14 mouse cellular contexts compared by ENCODE assay signal in genomic region chr9:86701844-86702243, GRCm38 (mm10). TPM values are rescaled to one million over a fixed set of nuclear protein-coding genes. Genes with fewer than 3 reads are reported as not detected.
DNase-seq lines count a peak whose midpoint lies in the region; ATAC-seq and TF ChIP-seq lines count a peak whose summit lies in the region.
"Had no signal": no experiment of that assay in that cellular context is flagged by ENCODE, and none has a peak within 500 bp of the region (broad histone marks: within the 10 kb centered on the region; RNA-seq: fewer than 3 reads in every experiment).

No protein-coding gene starts in this region.

- TF ChIP-seq CTCF in heart, adult 2 months (IDR thresholded peaks at IDR 0.05), result no peak

- H3K79me2 ChIP-seq in heart, adult 2 months (replicated peaks; ENCODE audit: control insufficient read depth, insufficient read depth, low read length), result no peaks in the 10 kb centered on the region

- no peak for TF ChIP-seq EP300 in heart, adult 2 months (IDR thresholded peaks at IDR 0.05; ENCODE audit: insufficient read depth, low read depth, low read length)

- no peak overlapping the region for H3K9ac ChIP-seq in heart, embryonic 16.5 days (ENCODE audit: low read length)
- H3K9ac ChIP-seq in heart, adult 2 months (ENCODE audit: low read depth, low read length), result no peak overlapping the region
- H3K9ac ChIP-seq in intestine, embryonic 16.5 days (ENCODE audit: low read depth, low read length), result no peak overlapping the region
- H3K9ac ChIP-seq in forebrain, embryonic 16.5 days (replicated peaks; ENCODE audit: low read depth, low read length), result no peak overlapping the region
- H3K9ac ChIP-seq: forebrain, embryonic 15.5 days; midbrain, embryonic 12.5 days had no signal

- 0 out of 2 replicates have a peak, but pooled peaks have one; percentile 45 for ATAC-seq in heart, embryonic 16.5 days (replicated peaks; ENCODE audit: extremely low read depth, insufficient read depth, low FRiP score)
- ATAC-seq in intestine, embryonic 16.5 days, result peak; percentile 61
- ATAC-seq in forebrain, embryonic 16.5 days, result no peak
- ATAC-seq: forebrain, embryonic 15.5 days had no signal

- no peaks in the 10 kb centered on the region for H3K36me3 ChIP-seq in heart, embryonic 16.5 days (ENCODE audit: control insufficient read depth, insufficient read depth)
- no peaks in the 10 kb centered on the region for H3K36me3 ChIP-seq in heart, adult 2 months (ENCODE audit: control insufficient read depth, insufficient read depth, low read length)
- H3K36me3 ChIP-seq in intestine, embryonic 16.5 days (ENCODE audit: control insufficient read depth, insufficient read depth, low read length), result no peaks in the 10 kb centered on the region
- no peaks in the 10 kb centered on the region for H3K36me3 ChIP-seq in forebrain, embryonic 16.5 days (ENCODE audit: control insufficient read depth, insufficient read depth)
- H3K36me3 ChIP-seq in midbrain, embryonic 10.5 days, result no peaks in the 10 kb centered on the region
- H3K36me3 ChIP-seq: forebrain, embryonic 15.5 days; midbrain, embryonic 12.5 days had no signal

- no peak for TF ChIP-seq POLR2A in heart, adult 2 months (IDR thresholded peaks at IDR 0.05; ENCODE audit: insufficient read depth, low read depth, low read length)

- no peaks in the 10 kb centered on the region for H3K27me3 ChIP-seq in heart, embryonic 16.5 days (ENCODE audit: control insufficient read depth, insufficient read depth, low read length)
- no peaks in the 10 kb centered on the region for H3K27me3 ChIP-seq in heart, adult 2 months (ENCODE audit: control insufficient read depth, insufficient read depth, low read length)
- H3K27me3 ChIP-seq in intestine, embryonic 16.5 days (replicated peaks; ENCODE audit: control insufficient read depth, insufficient read depth, low read length), result no peaks in the 10 kb centered on the region
- no peaks in the 10 kb centered on the region for H3K27me3 ChIP-seq in forebrain, embryonic 16.5 days (replicated peaks; ENCODE audit: control insufficient read depth, insufficient read depth, low read length)
- peaks cover 5% of the 10 kb centered on the region for H3K27me3 ChIP-seq in midbrain, embryonic 10.5 days (ENCODE audit: low read depth, poor library complexity, severe bottlenecking)
- H3K27me3 ChIP-seq: CH12.LX; forebrain, embryonic 15.5 days; midbrain, embryonic 12.5 days had no signal

- no peak overlapping the region for H3K4me3 ChIP-seq in heart, embryonic 16.5 days (ENCODE audit: low read length)
- H3K4me3 ChIP-seq in heart, adult 2 months, result no peak overlapping the region
- no peak overlapping the region for H3K4me3 ChIP-seq in intestine, embryonic 16.5 days (ENCODE audit: low read length)
- no peak overlapping the region for H3K4me3 ChIP-seq in forebrain, embryonic 16.5 days (replicated peaks; ENCODE audit: low read length)
- no peak overlapping the region for H3K4me3 ChIP-seq in midbrain, embryonic 10.5 days
- H3K4me3 ChIP-seq: forebrain, embryonic 15.5 days; midbrain, embryonic 12.5 days had no signal

- 10% methylated on average over 2 of the region's 2 CpGs for WGBS in heart, embryonic 16.5 days
- 22% methylated on average over 2 of the region's 2 CpGs for WGBS in heart, adult 2 months
- 12% methylated on average over 2 of the region's 2 CpGs for WGBS in intestine, embryonic 16.5 days
- 19% methylated on average over 2 of the region's 2 CpGs for WGBS in forebrain, embryonic 16.5 days
- WGBS in midbrain, embryonic 10.5 days, result 26% methylated on average over 2 of the region's 2 CpGs

- intact Hi-C loops in heart, adult 2 months (cut with DNase I), result no loop called here

- no peaks in the 10 kb centered on the region for H3K9me3 ChIP-seq in heart, embryonic 16.5 days (replicated peaks; ENCODE audit: control insufficient read depth, low read length)
- no peaks in the 10 kb centered on the region for H3K9me3 ChIP-seq in intestine, embryonic 16.5 days (ENCODE audit: control insufficient read depth, low read length)
- H3K9me3 ChIP-seq in forebrain, embryonic 16.5 days (ENCODE audit: control insufficient read depth, low read length), result no peaks in the 10 kb centered on the region
- no peaks in the 10 kb centered on the region for H3K9me3 ChIP-seq in midbrain, embryonic 10.5 days (replicated peaks)
- H3K9me3 ChIP-seq: forebrain, embryonic 15.5 days; midbrain, embryonic 12.5 days had no signal

- peaks cover 8% of the 10 kb centered on the region for H3K4me1 ChIP-seq in heart, embryonic 16.5 days (ENCODE audit: control insufficient read depth, insufficient read depth, low read length)
- H3K4me1 ChIP-seq in heart, adult 2 months (ENCODE audit: control insufficient read depth, insufficient read depth, low read length), result no peaks in the 10 kb centered on the region
- H3K4me1 ChIP-seq in intestine, embryonic 16.5 days (ENCODE audit: control insufficient read depth, insufficient read depth, low read length), result peaks cover 5% of the 10 kb centered on the region; the same call in 1 of the 2 replicates
- no peaks in the 10 kb centered on the region for H3K4me1 ChIP-seq in forebrain, embryonic 16.5 days (replicated peaks; ENCODE audit: control insufficient read depth, insufficient read depth, low read length)
- H3K4me1 ChIP-seq in midbrain, embryonic 10.5 days, result no peaks in the 10 kb centered on the region
- H3K4me1 ChIP-seq: forebrain, embryonic 15.5 days; midbrain, embryonic 12.5 days had no signal

- 0 out of 2 replicates have a peak overlapping the region, but pooled peaks have one; percentile 6 for H3K27ac ChIP-seq in heart, embryonic 16.5 days (ENCODE audit: low read length)
- no peak overlapping the region for H3K27ac ChIP-seq in heart, adult 2 months
- H3K27ac ChIP-seq in intestine, embryonic 16.5 days (ENCODE audit: low read length), result no peak overlapping the region
- H3K27ac ChIP-seq in forebrain, embryonic 16.5 days (ENCODE audit: low read length), result no peak overlapping the region
- no peak overlapping the region for H3K27ac ChIP-seq in midbrain, embryonic 10.5 days (replicated peaks)
- H3K27ac ChIP-seq: forebrain, embryonic 15.5 days; midbrain, embryonic 12.5 days had no signal

- H3K4me2 ChIP-seq in heart, embryonic 16.5 days (ENCODE audit: low read depth, low read length), result no peak overlapping the region
- no peak overlapping the region for H3K4me2 ChIP-seq in intestine, embryonic 16.5 days (ENCODE audit: low read depth, low read length)
- H3K4me2 ChIP-seq in forebrain, embryonic 16.5 days (ENCODE audit: low read length), result no peak overlapping the region
- H3K4me2 ChIP-seq: forebrain, embryonic 15.5 days; midbrain, embryonic 12.5 days had no signal

- DNase-seq in heart, adult 2 months, result no peak
- DNase-seq in MEL-GATA-1-ER (ENCODE audit: extremely low read depth, low read depth), result peak; percentile 32
- peak; percentile 33 for DNase-seq in lung, postnatal 25 days (ENCODE audit: low spot score)
- DNase-seq in midbrain, embryonic 10.5 days (ENCODE audit: low spot score), result no peak
- DNase-seq: embryo, embryonic 11 days; kidney, postnatal 10 days had no signal

RNA-seq across cellular contexts. Expression of gene Me1, which starts 6.1 kb away (rescaled TPM):
- polyA plus RNA-seq in heart, embryonic 16.5 days (2015; fragmentation: Nextera tagmentation; extraction: Ambion mirVana), result 19.6 and 26.4 TPM in 2 replicates
- 100 to 1,000 TPM in 1 of 2 experiments, 10 to 100 TPM in 1; 100.0 to 110 TPM for total RNA-seq in heart, adult 2 months (2021)
- polyA plus RNA-seq in heart, adult 2 months (2012; rRNA removed), result 67.1 and 101 TPM in 2 replicates
- 23.5 and 23.9 TPM in 2 replicates for polyA plus RNA-seq in intestine, embryonic 16.5 days (2015; fragmentation: Nextera tagmentation; extraction: Ambion mirVana)
- 21.5 and 22.7 TPM in 2 replicates for polyA plus RNA-seq in forebrain, embryonic 16.5 days (2015; fragmentation: Nextera tagmentation; extraction: Ambion mirVana)
- 9.9 and 10.9 TPM in 2 replicates for polyA plus RNA-seq in midbrain, embryonic 10.5 days (2016; fragmentation: Nextera tagmentation; extraction: Ambion mirVana)
- total RNA-seq: neutrophil, adult 5-6 weeks had no signal

RNA-seq across cellular contexts. Expression of gene Prss35, which starts 41.6 kb away (rescaled TPM):
- polyA plus RNA-seq in heart, embryonic 16.5 days (2015; fragmentation: Nextera tagmentation; extraction: Ambion mirVana), result 35.1 and 35.9 TPM in 2 replicates
- total RNA-seq in heart, adult 2 months (2021), result under 1 TPM; 0.30 to 0.37 TPM
- 0.16 and 0.56 TPM in 2 replicates for polyA plus RNA-seq in heart, adult 2 months (2012; rRNA removed)
- 15.2 and 16.0 TPM in 2 replicates for polyA plus RNA-seq in intestine, embryonic 16.5 days (2015; fragmentation: Nextera tagmentation; extraction: Ambion mirVana)
- polyA plus RNA-seq in forebrain, embryonic 16.5 days (2015; fragmentation: Nextera tagmentation; extraction: Ambion mirVana), result 0.90 and 2.3 TPM in 2 replicates
- 1.8 and 2.0 TPM in 2 replicates for polyA plus RNA-seq in midbrain, embryonic 10.5 days (2016; fragmentation: Nextera tagmentation; extraction: Ambion mirVana)
- total RNA-seq: CH12.LX; hematopoietic stem cell, adult 5-6 weeks; neutrophil, adult 5-6 weeks had no signal

Comparison
In these comparisons a context has a peak if more than half of its experiments do, and no peak if none do; other contexts are left out.
1. DNase-seq: peak in MEL-GATA-1-ER (single experiment) and lung, postnatal 25 days (single experiment); none in heart, adult 2 months (0 of 2) and midbrain, embryonic 10.5 days (single experiment).